Mouse (Mus musculus): ENCODE data around the gene Gm28308. TPM values are rescaled to one million over a fixed set of nuclear protein-coding genes. Genes with fewer than 3 reads are reported as not detected.

Gm28308 gene
- total RNA-seq, 1 experiment from 2014 or later: not detected

GRCm38 (mm10) chr6:52247766-52248637, 34.9 kb upstream of the Gm28308 start:
- ATAC-seq (replicated peaks; ENCODE audit: low read depth, poor library complexity, severe bottlenecking): no peak

- ATAC-seq (replicated peaks; ENCODE audit: low read depth, poor library complexity, severe bottlenecking): no peak
Observed at GRCm38 (mm10) chr6:52246916-52247315, 33.8 kb upstream of the Gm28308 start.

- peak; percentile 71 for ATAC-seq (replicated peaks; ENCODE audit: low read depth, poor library complexity, severe bottlenecking)
Observed at GRCm38 (mm10) chr6:52246403-52246803, 33.3 kb upstream of the Gm28308 start.

- ATAC-seq (replicated peaks; ENCODE audit: low read depth, poor library complexity, severe bottlenecking): no peak
Observed at GRCm38 (mm10) chr6:52245757-52246142, 32.6 kb upstream of the Gm28308 start, which contains the start of gene Hoxa11. TSS of gene Hoxa11 (minus strand) at chr6:52245810.

GRCm38 (mm10) chr6:52245040-52245756, 32.1 kb upstream of the Gm28308 start:
- no peak for ATAC-seq (replicated peaks; ENCODE audit: low read depth, poor library complexity, severe bottlenecking)

- no peak for ATAC-seq (replicated peaks; ENCODE audit: low read depth, poor library complexity, severe bottlenecking)
Observed at GRCm38 (mm10) chr6:52244471-52245039, 31.4 kb upstream of the Gm28308 start.

GRCm38 (mm10) chr6:52243681-52244121, 30.6 kb upstream of the Gm28308 start:
- no peak for ATAC-seq (replicated peaks; ENCODE audit: low read depth, poor library complexity, severe bottlenecking)

- ATAC-seq (replicated peaks; ENCODE audit: low read depth, poor library complexity, severe bottlenecking): no peak
Observed at GRCm38 (mm10) chr6:52242801-52243332, 29.7 kb upstream of the Gm28308 start.

GRCm38 (mm10) chr6:52241001-52241621, 28.0 kb upstream of the Gm28308 start:
- ATAC-seq (replicated peaks; ENCODE audit: low read depth, poor library complexity, severe bottlenecking): no peak

GRCm38 (mm10) chr6:52240389-52241000, 27.4 kb upstream of the Gm28308 start, which contains the start of gene Hoxa10:
TSS of gene Hoxa10 (minus strand) at chr6:52240854.
- peak; percentile 87 for ATAC-seq (replicated peaks; ENCODE audit: low read depth, poor library complexity, severe bottlenecking)

- ATAC-seq (replicated peaks; ENCODE audit: low read depth, poor library complexity, severe bottlenecking): no peak
Observed at GRCm38 (mm10) chr6:52239625-52240388, 26.7 kb upstream of the Gm28308 start.

GRCm38 (mm10) chr6:52238976-52239375, 25.8 kb upstream of the Gm28308 start:
- ATAC-seq (replicated peaks; ENCODE audit: low read depth, poor library complexity, severe bottlenecking): no peak

GRCm38 (mm10) chr6:52238155-52238545, 25.0 kb upstream of the Gm28308 start:
- no peak for ATAC-seq (replicated peaks; ENCODE audit: low read depth, poor library complexity, severe bottlenecking)

GRCm38 (mm10) chr6:52237346-52238154, 24.4 kb upstream of the Gm28308 start:
- ATAC-seq (replicated peaks; ENCODE audit: low read depth, poor library complexity, severe bottlenecking): no peak

- ATAC-seq (replicated peaks; ENCODE audit: low read depth, poor library complexity, severe bottlenecking): no peak
Observed at GRCm38 (mm10) chr6:52236806-52237205, 23.7 kb upstream of the Gm28308 start.

- no peak for ATAC-seq (replicated peaks; ENCODE audit: low read depth, poor library complexity, severe bottlenecking)
Observed at GRCm38 (mm10) chr6:52235866-52236265, 22.7 kb upstream of the Gm28308 start.

GRCm38 (mm10) chr6:52235267-52235666, 22.1 kb upstream of the Gm28308 start:
- ATAC-seq (replicated peaks; ENCODE audit: low read depth, poor library complexity, severe bottlenecking): no peak

Measured in common myeloid progenitor, adult 5-6 weeks (primary cell).